Mouse (Mus musculus) layer of hippocampus, postnatal 14 days (tissue): ENCODE results near the gene Tbx5. TPM values are rescaled to one million over a fixed set of nuclear protein-coding genes. Genes with fewer than 3 reads are reported as not detected.

Experiments used
- DNase-seq, 2 experiments: peaks; one replicate each; pipeline ENCODE4 v3.0.0; 2021 to 2022; ENCODE audit warnings: low spot score in 2 of 2, mixed read lengths in 1 of 2
- long read RNA-seq, 2 experiments: library from polyadenylated mRNA; stranded (forward); transcript quantifications; one replicate each; pipeline ENCODE4 v2.0.0; 2021
- total RNA-seq, 2 experiments: library from RNA; stranded (reverse); gene quantifications; 2 replicates each; pipeline ENCODE4 v1.2.3; 2021

Tbx5 gene
- total RNA-seq = not detected
- long read RNA-seq, experiment 1 = 0 reads
- long read RNA-seq, experiment 2 = 0 reads

GRCm38 (mm10) chr5:119832479-119832796 lies at the start of gene Tbx5:
Gene Tbx5, plus strand, starts transcription at chr5:119832668.
- no peak for DNase-seq

GRCm38 (mm10) chr5:119785959-119786358 lies 46.5 kb upstream of the Tbx5 start:
- no peak for DNase-seq

- no peak for DNase-seq
These were observed 40.8 kb upstream of the Tbx5 start for GRCm38 (mm10) chr5:119791664-119792063.

- no peak for DNase-seq
These were observed 38.5 kb upstream of the Tbx5 start for GRCm38 (mm10) chr5:119793972-119794371.

- DNase-seq = no peak
These were observed 37.1 kb upstream of the Tbx5 start for GRCm38 (mm10) chr5:119795376-119795775.

- DNase-seq = no peak
These were observed 36.7 kb upstream of the Tbx5 start for GRCm38 (mm10) chr5:119795777-119796176.

- DNase-seq = no peak
These were observed 35.9 kb upstream of the Tbx5 start for GRCm38 (mm10) chr5:119796443-119797160.

- DNase-seq = no peak
These were observed 34.8 kb upstream of the Tbx5 start for GRCm38 (mm10) chr5:119797580-119798150.

GRCm38 (mm10) chr5:119798261-119798660 lies 34.2 kb upstream of the Tbx5 start:
- no peak for DNase-seq

- no peak for DNase-seq
These were observed 33.6 kb upstream of the Tbx5 start for GRCm38 (mm10) chr5:119798713-119799418.

GRCm38 (mm10) chr5:119799419-119800242 lies 32.8 kb upstream of the Tbx5 start:
- no peak for DNase-seq

GRCm38 (mm10) chr5:119800243-119800665 lies 32.2 kb upstream of the Tbx5 start:
- no peak for DNase-seq

GRCm38 (mm10) chr5:119802617-119803410 lies 29.7 kb upstream of the Tbx5 start:
- no peak for DNase-seq

- no peak for DNase-seq
These were observed 28.8 kb upstream of the Tbx5 start for GRCm38 (mm10) chr5:119803411-119804251.

GRCm38 (mm10) chr5:119804301-119805039 lies 28.0 kb upstream of the Tbx5 start:
- DNase-seq = no peak

- DNase-seq = no peak
These were observed 26.8 kb upstream of the Tbx5 start for GRCm38 (mm10) chr5:119805636-119806035.

- no peak for DNase-seq
These were observed 26.0 kb upstream of the Tbx5 start for GRCm38 (mm10) chr5:119806467-119806866.

- DNase-seq = no peak
These were observed 24.8 kb upstream of the Tbx5 start for GRCm38 (mm10) chr5:119807481-119808183.
